Mouse (Mus musculus) intestine, embryonic 16.5 days (tissue): ENCODE measurements around the gene Btbd7. TPM values are rescaled to one million over a fixed set of nuclear protein-coding genes. Genes with fewer than 3 reads are reported as not detected.
A peak's percentile ranks its signal among the peaks of the same experiment; 100 is the strongest.

ENCODE experiments used
- ATAC-seq: fragments of 200-750 bp; cut with Nextera tagmentation; 2 replicates; pipeline ENCODE4 v1.8.0; 2017; ENCODE audit warnings: moderate TSS enrichment, moderate library complexity
- H3K27ac ChIP-seq: fragments of 300-500 bp; sonication (generic); 2 replicates; pipeline ENCODE4 v1.5.1; 2014; ENCODE audit warnings: mild to moderate bottlenecking, low read length
- H3K27me3 ChIP-seq: fragments of 300-500 bp; sonication (generic); replicated peaks from 2 replicates; pipeline ENCODE4 v1.6.1; 2014; ENCODE audit warnings: low read length, control low read depth, mixed read lengths; ENCODE audit not compliant: control insufficient read depth, insufficient read depth
- H3K36me3 ChIP-seq: fragments of 300-500 bp; sonication (generic); 2 replicates; pipeline ENCODE4 v1.6.1; 2014; ENCODE audit warnings: low read length, control low read depth; ENCODE audit not compliant: control insufficient read depth, insufficient read depth
- H3K4me1 ChIP-seq: fragments of 300-500 bp; sonication (generic); 2 replicates; pipeline ENCODE4 v1.6.1; 2014; ENCODE audit warnings: low read length, control low read depth, mixed read lengths; ENCODE audit not compliant: control insufficient read depth, insufficient read depth
- H3K4me2 ChIP-seq: fragments of 300-500 bp; sonication (generic); 2 replicates; pipeline ENCODE4 v1.6.1; 2014; ENCODE audit warnings: low read depth, low read length, control low read depth
- H3K4me3 ChIP-seq: fragments of 300-500 bp; sonication (generic); 2 replicates; pipeline ENCODE4 v1.5.1; 2014; ENCODE audit warnings: mild to moderate bottlenecking, low read length
- H3K9ac ChIP-seq: fragments of 300-500 bp; sonication (generic); 2 replicates; pipeline ENCODE4 v1.6.1; 2014; ENCODE audit warnings: low read depth, low read length
- H3K9me3 ChIP-seq: fragments of 300-500 bp; sonication (generic); 2 replicates; pipeline ENCODE4 v1.6.1; 2016; ENCODE audit warnings: low read length, control low read depth; ENCODE audit not compliant: control insufficient read depth
- WGBS: fragments of 180-500 bp; shearing (Covaris S2); extraction: QIAGEN DNeasy Blood & Tissue Kit; methylation state at CpG from one replicate; pipeline ENCODE4 v1.1.7; 2014; 5-methylcytosine and 5-hydroxymethylcytosine counted together
- polyA plus RNA-seq: library from polyadenylated mRNA; unstranded; fragments of >200 nt; fragmentation: Nextera tagmentation; extraction: Ambion mirVana; gene quantifications from 2 replicates; pipeline ENCODE4 v1.2.1, GENCODE M21; 2015

The Btbd7 gene
- polyA plus RNA-seq, 1 experiment from 2014 or later = 10.0 TPM

- H3K27me3 ChIP-seq = no peaks in the 10 kb centered on the region
- no peaks in the 10 kb centered on the region for H3K4me1 ChIP-seq
- no peak overlapping the region for H3K4me3 ChIP-seq
- no peak overlapping the region for H3K27ac ChIP-seq
- H3K36me3 ChIP-seq = peaks cover 29% of the 10 kb centered on the region
- H3K9ac ChIP-seq = no peak overlapping the region
- 93% methylated on average over 4 of the region's 4 CpGs for WGBS
- no peaks in the 10 kb centered on the region; the same call in 1 of the 2 replicates for H3K9me3 ChIP-seq
- no peak overlapping the region for H3K4me2 ChIP-seq
- no peak for ATAC-seq
Measured at GRCm38 (mm10) chr12:102769000-102769399, 109.3 kb downstream of the Btbd7 start.

DNA sequence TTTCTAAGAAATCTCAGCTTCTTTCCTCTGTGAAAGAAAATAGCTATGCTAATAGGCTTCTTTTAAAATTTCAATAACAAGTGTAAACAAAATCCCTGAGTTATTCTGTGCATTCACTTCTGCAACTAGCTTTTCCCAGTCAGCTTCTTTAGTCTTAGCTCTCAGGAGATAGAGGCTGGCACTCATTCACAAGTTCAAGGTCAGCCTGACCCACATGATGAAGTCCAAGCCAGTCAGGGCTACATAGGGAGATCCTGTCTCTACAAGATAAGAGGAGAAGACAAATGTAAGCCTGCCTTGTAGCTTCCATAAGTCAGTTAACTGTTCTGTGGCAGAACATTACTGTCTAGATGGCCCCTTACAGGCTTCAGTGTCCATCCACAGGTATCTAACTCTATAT lies 114.6 kb downstream of the Btbd7 start:
- H3K9ac ChIP-seq = no peak overlapping the region
- H3K4me2 ChIP-seq = no peak overlapping the region
- no peak for ATAC-seq
- H3K9me3 ChIP-seq = no peaks in the 10 kb centered on the region
- H3K36me3 ChIP-seq = peaks cover 8% of the 10 kb centered on the region; the same call in 1 of the 2 replicates
- H3K4me3 ChIP-seq = no peak overlapping the region
- peaks cover 5% of the 10 kb centered on the region for H3K4me1 ChIP-seq
- no peak overlapping the region for H3K27ac ChIP-seq
- H3K27me3 ChIP-seq = no peaks in the 10 kb centered on the region

DNA sequence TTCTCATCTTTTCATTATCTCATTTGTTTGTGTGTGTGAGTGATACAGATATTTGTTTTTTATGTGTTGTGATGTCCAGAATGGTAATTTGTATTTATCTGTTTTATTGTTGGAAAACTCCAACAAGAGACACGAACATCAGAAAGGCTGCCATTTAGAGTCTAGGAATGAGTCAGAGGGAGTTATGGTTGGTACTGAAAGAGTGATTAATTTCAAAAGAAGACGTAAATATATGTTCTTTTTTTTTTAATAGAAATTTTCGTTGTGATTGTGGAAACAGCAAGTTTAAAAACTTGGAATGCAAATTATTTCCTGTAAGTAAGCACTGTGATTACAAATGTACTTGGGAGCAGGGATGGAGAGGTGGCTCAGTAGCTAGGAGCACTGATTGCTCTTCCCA lies 116.6 kb downstream of the Btbd7 start:
- Histone ChIP-seq H3K4me3 (no peak overlapping the region), H3K4me2 (no peak overlapping the region), H3K9me3 (no peaks in the 10 kb centered on the region), H3K36me3 (peaks cover 4% of the 10 kb centered on the region; the same call in 1 of the 2 replicates), H3K4me1 (peaks cover 7% of the 10 kb centered on the region), H3K27me3 (no peaks in the 10 kb centered on the region), H3K27ac (no peak overlapping the region), H3K9ac (no peak overlapping the region)
- ATAC-seq = no peak
- 89% methylated on average over 3 of the region's 3 CpGs for WGBS

DNA sequence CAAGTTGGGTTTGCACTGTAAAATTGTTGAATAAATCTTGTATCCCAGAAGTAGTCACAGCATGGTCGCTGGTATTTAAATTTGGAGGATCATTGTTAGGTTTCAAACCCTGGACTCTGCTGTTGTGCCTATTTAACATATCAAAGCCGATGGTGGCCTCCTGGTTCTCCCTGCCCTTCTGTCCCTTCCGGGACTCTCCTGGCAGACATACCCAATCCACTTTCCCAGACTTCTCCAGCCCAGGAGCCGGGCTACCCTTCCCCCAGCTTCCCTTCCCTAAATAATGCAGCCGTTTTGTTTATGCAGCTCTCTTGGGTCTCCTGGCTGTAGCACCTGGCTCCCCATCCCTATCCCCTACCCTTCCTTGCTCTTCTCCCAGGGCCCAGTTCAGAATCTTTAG lies 119.3 kb downstream of the Btbd7 start:
- 2% methylated on average over 5 of the region's 5 CpGs for WGBS
- peak overlapping the region; percentile 85 for H3K4me2 ChIP-seq
- 0 out of 2 replicates have a peak, but pooled peaks cover 4% of the 10 kb centered on the region for H3K36me3 ChIP-seq
- H3K27me3 ChIP-seq = no peaks in the 10 kb centered on the region
- H3K9ac ChIP-seq = peak overlapping the region; percentile 80
- H3K4me3 ChIP-seq = peak overlapping the region; percentile 70
- H3K9me3 ChIP-seq = no peaks in the 10 kb centered on the region
- peaks cover 11% of the 10 kb centered on the region for H3K4me1 ChIP-seq
- no peak for ATAC-seq
- H3K27ac ChIP-seq = no peak overlapping the region

DNA sequence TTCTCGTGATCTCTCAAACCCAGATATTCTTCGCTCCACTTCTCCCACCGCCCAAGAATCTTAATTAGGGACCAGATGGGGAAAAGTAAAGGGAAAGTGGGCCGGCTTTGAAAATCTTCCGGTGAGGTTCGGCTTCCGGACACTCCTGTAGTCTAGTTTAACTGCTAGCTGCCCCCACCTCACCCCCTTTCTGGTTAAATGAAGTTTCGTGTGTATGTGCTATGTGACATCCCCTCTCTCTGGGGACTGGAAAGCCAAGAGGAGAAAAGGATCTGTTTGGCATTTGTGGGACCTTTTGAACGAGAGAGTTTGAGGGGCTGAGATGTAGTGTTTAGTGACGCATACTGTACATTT lies 119.9 kb downstream of the Btbd7 start, which contains the start of gene Gm20604:
Gm20604 (minus strand) TSS at position 270 of the 354 bp plus-strand sequence.
- ATAC-seq = no peak
- Histone ChIP-seq H3K27me3 (no peaks in the 10 kb centered on the region), H3K4me3 (peak within 1 kb of the TSS; percentile 70), H3K4me2 (peak within 1 kb of the TSS; percentile 85), H3K9me3 (no peaks in the 10 kb centered on the region), H3K27ac (peak within 1 kb of the TSS; percentile 94), H3K36me3 (0 out of 2 replicates have a peak, but pooled peaks cover 7% of the 10 kb centered on the region), H3K9ac (peak within 1 kb of the TSS; percentile 80), H3K4me1 (peaks cover 11% of the 10 kb centered on the region)
- under 1% methylated on average over 10 of the region's 10 CpGs for WGBS

DNA sequence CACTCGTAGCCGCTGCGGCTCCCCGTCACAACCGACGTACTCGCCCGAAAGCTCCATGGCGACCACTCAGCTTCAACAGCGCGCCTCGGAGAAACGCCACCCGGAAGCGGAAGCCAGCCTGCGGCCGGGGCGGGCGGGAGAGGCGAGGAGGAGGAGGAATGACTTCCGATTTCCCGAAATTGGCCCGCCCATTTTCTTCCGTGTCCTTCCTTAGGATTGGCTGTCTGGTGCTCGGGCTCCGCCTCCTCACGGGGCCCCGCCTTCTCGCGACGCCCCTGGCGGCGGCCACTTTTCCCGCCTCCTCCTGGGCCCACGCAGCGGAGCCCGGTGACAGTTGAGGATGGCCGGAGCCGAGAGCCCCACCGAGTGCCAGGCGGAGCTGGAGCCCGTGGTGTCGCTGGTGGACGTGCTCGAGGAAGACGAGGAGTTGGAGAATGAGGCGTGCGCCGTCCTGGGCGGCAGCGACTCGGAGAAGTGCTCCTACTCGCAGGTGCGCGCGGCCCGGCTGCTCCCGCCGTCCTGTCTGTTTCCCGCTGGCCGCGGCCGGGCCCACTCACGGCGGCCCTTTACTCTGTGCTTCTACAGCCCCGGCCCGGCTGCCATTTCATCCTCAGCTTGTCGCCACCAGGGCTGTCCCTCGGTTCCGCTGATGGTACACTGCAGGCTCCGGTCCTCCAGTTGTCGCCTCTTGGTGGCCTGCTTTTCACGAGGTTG lies 120.4 kb downstream of the Btbd7 start, which contains the start of the genes Gm28051, Gon7 and Ubr7:
Gm28051 (minus strand) TSS at position 77 of the 714 bp plus-strand sequence.
Gon7 (minus strand) TSS at position 115 of the 714 bp plus-strand sequence.
Ubr7 (plus strand) TSS at position 279 of the 714 bp plus-strand sequence.
- H3K4me3 ChIP-seq = peak within 1 kb of the TSS; percentile 70
- no peaks in the 10 kb centered on the region for H3K9me3 ChIP-seq
- under 1% methylated on average over 71 of the region's 73 CpGs for WGBS
- H3K4me1 ChIP-seq = peaks cover 11% of the 10 kb centered on the region
- 0 out of 2 replicates have a peak, but pooled peaks cover 7% of the 10 kb centered on the region for H3K36me3 ChIP-seq
- no peaks in the 10 kb centered on the region for H3K27me3 ChIP-seq
- peak within 1 kb of the TSS; percentile 80 for H3K9ac ChIP-seq
- H3K4me2 ChIP-seq = peak within 1 kb of the TSS; percentile 85
- peak; percentile 98 for ATAC-seq
- peak within 1 kb of the TSS; percentile 94 for H3K27ac ChIP-seq

DNA sequence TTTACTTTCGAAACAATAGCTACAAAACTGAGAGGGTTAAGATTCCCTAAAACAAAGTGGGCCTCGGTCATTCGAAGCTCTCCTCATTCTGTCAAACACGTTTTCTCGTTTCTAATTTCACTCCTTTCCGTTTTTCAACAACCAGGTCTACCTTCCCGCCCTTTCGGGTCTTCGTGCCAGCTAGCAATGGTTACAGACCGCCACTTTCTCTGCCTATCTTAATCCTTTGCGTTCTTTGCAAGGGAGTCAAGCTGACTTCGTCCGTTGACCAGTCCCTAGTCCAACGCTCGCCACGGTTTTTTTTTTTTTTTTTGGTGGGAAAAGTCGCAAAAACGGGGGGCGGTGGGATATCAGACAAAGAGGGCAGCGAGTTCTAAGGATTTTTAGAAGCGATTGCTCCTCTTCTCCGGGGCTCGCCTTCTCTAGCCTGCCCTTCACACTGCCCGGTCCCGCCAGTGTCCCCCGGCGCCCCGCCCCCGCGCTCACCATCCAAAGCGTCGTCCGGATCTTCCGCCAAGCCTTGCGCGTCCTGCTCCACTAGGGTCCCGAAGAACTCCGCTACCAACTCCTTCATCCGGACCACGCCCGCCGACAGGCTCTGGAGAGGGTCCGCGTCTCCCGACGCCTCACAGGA lies 121.1 kb downstream of the Btbd7 start:
- peaks cover 11% of the 10 kb centered on the region for H3K4me1 ChIP-seq
- under 1% methylated on average over 46 of the region's 46 CpGs for WGBS
- peak overlapping the region; percentile 79 for H3K9ac ChIP-seq
- ATAC-seq = peak; percentile 92
- peak overlapping the region; percentile 70 for H3K4me3 ChIP-seq
- H3K9me3 ChIP-seq = no peaks in the 10 kb centered on the region
- 0 out of 2 replicates have a peak, but pooled peaks cover 7% of the 10 kb centered on the region for H3K36me3 ChIP-seq
- H3K27me3 ChIP-seq = no peaks in the 10 kb centered on the region
- H3K4me2 ChIP-seq = peak overlapping the region; percentile 70
- peak overlapping the region; percentile 94 for H3K27ac ChIP-seq

DNA sequence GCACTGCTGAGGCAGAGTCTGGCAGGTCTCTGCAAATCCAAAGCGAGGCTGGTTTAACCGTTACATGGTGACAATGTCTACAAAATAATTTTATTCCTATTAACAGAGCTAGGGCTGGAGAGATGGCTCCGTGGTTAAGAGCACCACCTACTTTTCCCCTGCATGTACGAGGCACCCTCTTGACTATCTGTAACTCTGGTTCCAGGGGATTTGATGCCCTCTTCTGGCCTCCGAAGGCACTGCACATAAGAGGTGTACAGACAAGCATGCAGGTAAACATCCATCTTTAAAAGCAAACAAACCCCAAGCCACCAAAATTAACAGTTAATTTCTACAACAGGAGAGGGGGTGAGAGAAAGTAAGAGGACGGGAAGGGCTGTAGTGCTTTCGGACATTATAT lies 122.0 kb downstream of the Btbd7 start:
- ATAC-seq = no peak
- WGBS = 72% methylated on average over 7 of the region's 7 CpGs
- peaks cover 11% of the 10 kb centered on the region for H3K4me1 ChIP-seq
- H3K4me3 ChIP-seq = peak overlapping the region; percentile 70
- H3K9me3 ChIP-seq = no peaks in the 10 kb centered on the region
- H3K27me3 ChIP-seq = no peaks in the 10 kb centered on the region
- H3K9ac ChIP-seq = peak overlapping the region; percentile 79; the same call in 1 of the 2 replicates
- H3K36me3 ChIP-seq = 0 out of 2 replicates have a peak, but pooled peaks cover 7% of the 10 kb centered on the region
- H3K27ac ChIP-seq = no peak overlapping the region
- peak overlapping the region; percentile 70 for H3K4me2 ChIP-seq

DNA sequence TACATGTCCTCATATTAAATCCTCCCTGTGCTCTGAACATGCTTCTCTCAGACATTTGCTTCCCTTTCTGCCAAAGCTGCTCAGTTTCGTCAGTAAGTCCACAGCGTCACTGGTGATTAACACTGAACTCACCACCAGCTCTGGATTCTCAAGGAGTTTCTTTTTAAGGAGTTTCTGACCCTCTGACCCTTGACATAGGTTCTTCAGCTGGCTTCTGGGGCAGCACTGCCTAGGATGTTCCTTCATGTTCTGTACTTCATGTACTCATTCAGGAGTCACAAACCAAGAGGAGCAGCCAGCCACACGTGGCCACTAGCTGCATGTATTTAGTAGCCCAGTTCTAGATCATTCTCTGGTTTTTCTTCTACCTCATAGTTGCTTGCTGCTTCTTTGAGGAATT lies 130.0 kb downstream of the Btbd7 start:
- H3K27me3 ChIP-seq = no peaks in the 10 kb centered on the region
- ATAC-seq = no peak
- no peak overlapping the region for H3K4me3 ChIP-seq
- no peaks in the 10 kb centered on the region for H3K9me3 ChIP-seq
- no peak overlapping the region for H3K27ac ChIP-seq
- no peak overlapping the region for H3K4me2 ChIP-seq
- 82% methylated on average over 3 of the region's 3 CpGs for WGBS
- peaks cover 7% of the 10 kb centered on the region for H3K4me1 ChIP-seq
- H3K9ac ChIP-seq = no peak overlapping the region
- H3K36me3 ChIP-seq = peaks cover 3% of the 10 kb centered on the region; the same call in 1 of the 2 replicates
